Mouse (Mus musculus) CH12.LX (cell line): ENCODE measurements around the gene Raf1. TPM values are rescaled to one million over a fixed set of nuclear protein-coding genes. Genes with fewer than 3 reads are reported as not detected.

Experiments
- DNase-seq: peaks from one replicate; pipeline ENCODE4 v3.0.0-alpha.2; 2013; ENCODE audit errors: extremely low read depth
- H3K27ac ChIP-seq: 2 replicates; pipeline ENCODE4 v1.5.1; 2012; ENCODE audit warnings: low read depth, mild to moderate bottlenecking, control low read depth, moderate library complexity; ENCODE audit not compliant: insufficient read depth
- H3K27me3 ChIP-seq: replicated peaks from 2 replicates; pipeline ENCODE3; 2012; ENCODE audit warnings: inconsistent platforms
- H3K36me3 ChIP-seq, 2 experiments: replicated peaks in 1 of 2; 2 replicates each; pipeline versions ENCODE3 to v1.6.1; 2012; ENCODE audit warnings: inconsistent platforms in 1 of 2, low read length in 1 of 2, mild to moderate bottlenecking in 1 of 2, mixed read lengths in 1 of 2, moderate library complexity in 1 of 2; ENCODE audit not compliant: control insufficient read depth in 1 of 2, insufficient read depth in 1 of 2
- H3K4me1 ChIP-seq, 2 experiments: 2 replicates each; pipeline ENCODE4 v1.6.1; 2012; ENCODE audit warnings: inconsistent platforms in 1 of 2, moderate library complexity in 1 of 2; ENCODE audit not compliant: insufficient read depth in 2 of 2, control insufficient read depth in 1 of 2
- H3K4me2 ChIP-seq: 2 replicates; pipeline ENCODE4 v1.6.1; 2012; ENCODE audit warnings: low read depth, mild to moderate bottlenecking, control low read depth; ENCODE audit not compliant: poor library complexity, insufficient read depth, severe bottlenecking
- H3K4me3 ChIP-seq, 3 experiments: fragments of 150-350 bp in 1 of 3; sonication (generic) in 1 of 3; replicated peaks in 1 of 3; 2 replicates each; pipeline versions ENCODE3 to v1.5.1; 2011 to 2012; ENCODE audit warnings: low read depth in 2 of 3, low read length in 2 of 3, mild to moderate bottlenecking in 2 of 3, moderate library complexity in 2 of 3, control low read depth in 1 of 3, improper control_type of control experiment in 1 of 3, inconsistent platforms in 1 of 3, mixed read lengths in 1 of 3; ENCODE audit not compliant: poor library complexity in 1 of 3
- H3K79me2 ChIP-seq: replicated peaks from 2 replicates; pipeline ENCODE4 v1.6.1; 2012; ENCODE audit warnings: mild to moderate bottlenecking, moderate library complexity; ENCODE audit not compliant: control insufficient read depth, poor library complexity, insufficient read depth, severe bottlenecking; ENCODE audit errors: extremely low read depth
- H3K9ac ChIP-seq: 2 replicates; pipeline ENCODE4 v1.6.1; 2012; ENCODE audit warnings: low read depth, mild to moderate bottlenecking, control low read depth, moderate library complexity; ENCODE audit not compliant: insufficient read depth
- H3K9me3 ChIP-seq: replicated peaks from 2 replicates; pipeline ENCODE3; 2012; ENCODE audit warnings: low read length, inconsistent platforms, mixed read lengths
- CHD1 ChIP-seq: IDR thresholded peaks from 2 replicates; pipeline ENCODE4 v1.6.1; 2012; ENCODE audit warnings: low read depth, low read length, improper control_type of control experiment, inconsistent platforms
- CTCF ChIP-seq, 2 experiments: IDR thresholded peaks in 1 of 2; conservative IDR thresholded peaks in 1 of 2; 2 replicates each; pipeline ENCODE4 v1.5.1; 2011 to 2012; ENCODE audit warnings: low read depth in 2 of 2, low read length in 2 of 2, improper control_type of control experiment in 1 of 2, inconsistent platforms in 1 of 2, mild to moderate bottlenecking in 1 of 2, moderate library complexity in 1 of 2
- ELF1 ChIP-seq: IDR thresholded peaks from 2 replicates; pipeline ENCODE4 v1.6.1; 2014; ENCODE audit warnings: low read depth, mild to moderate bottlenecking, inconsistent platforms, low read length, improper control_type of control experiment
- EP300 ChIP-seq: IDR thresholded peaks from 2 replicates; pipeline ENCODE4 v1.6.1; 2011; ENCODE audit warnings: low read length, improper control_type of control experiment
- ETS1 ChIP-seq: conservative IDR thresholded peaks from 2 replicates; pipeline ENCODE4 v1.6.1; 2012; ENCODE audit warnings: low read depth, mild to moderate bottlenecking, inconsistent platforms, low read length, improper control_type of control experiment, moderate library complexity
- GABPA ChIP-seq: IDR thresholded peaks from 2 replicates; pipeline ENCODE4 v1.6.1; 2012; ENCODE audit warnings: low read depth, low read length, improper control_type of control experiment, inconsistent platforms; ENCODE audit not compliant: insufficient replicate concordance
- HCFC1 ChIP-seq: IDR thresholded peaks from 2 replicates; pipeline ENCODE4 v1.6.1; 2012; ENCODE audit warnings: low read depth, mild to moderate bottlenecking, inconsistent platforms, low read length, improper control_type of control experiment
- JUN ChIP-seq: IDR thresholded peaks from 2 replicates; pipeline ENCODE4 v1.6.1; 2011; ENCODE audit warnings: low read depth, mild to moderate bottlenecking, low read length, improper control_type of control experiment, moderate library complexity; ENCODE audit not compliant: insufficient read depth
- JUND ChIP-seq: conservative IDR thresholded peaks from 2 replicates; pipeline ENCODE4 v1.6.1; 2011; ENCODE audit warnings: low read depth, low read length, improper control_type of control experiment
- KAT2A ChIP-seq: IDR thresholded peaks from 2 replicates; pipeline ENCODE4 v1.6.1; 2012; ENCODE audit warnings: low read length, improper control_type of control experiment, inconsistent platforms; ENCODE audit not compliant: insufficient replicate concordance
- MAX ChIP-seq: IDR thresholded peaks from 2 replicates; pipeline ENCODE4 v1.6.1; 2011; ENCODE audit warnings: low read length, improper control_type of control experiment
- MXI1 ChIP-seq: IDR thresholded peaks from 2 replicates; pipeline ENCODE4 v1.6.1; 2011; ENCODE audit warnings: mild to moderate bottlenecking, low read depth, low read length, improper control_type of control experiment
- NELFE ChIP-seq: IDR thresholded peaks from 2 replicates; pipeline ENCODE4 v1.6.1; 2011; ENCODE audit warnings: low read depth, low read length, improper control_type of control experiment
- NRF1 ChIP-seq: IDR thresholded peaks from 2 replicates; pipeline ENCODE4 v1.6.1; 2014; ENCODE audit warnings: low read depth, mild to moderate bottlenecking, inconsistent platforms, low read length, improper control_type of control experiment, moderate library complexity
- POLR2A ChIP-seq: IDR thresholded peaks from 2 replicates; pipeline ENCODE4 v1.6.1; 2011; ENCODE audit warnings: low read depth, mild to moderate bottlenecking, improper control_type of control experiment, low read length
- RAD21 ChIP-seq: IDR thresholded peaks from 2 replicates; pipeline ENCODE4 v1.6.1; 2011; ENCODE audit warnings: low read depth, mild to moderate bottlenecking, low read length, improper control_type of control experiment, moderate library complexity
- RCOR1 ChIP-seq: conservative IDR thresholded peaks from 2 replicates; pipeline ENCODE4 v1.6.1; 2012; ENCODE audit warnings: low read depth, mild to moderate bottlenecking, inconsistent platforms, low read length, improper control_type of control experiment
- SIN3A ChIP-seq: IDR thresholded peaks from 2 replicates; pipeline ENCODE4 v1.6.1; 2012; ENCODE audit warnings: low read length, improper control_type of control experiment, inconsistent platforms
- TBP ChIP-seq: conservative IDR thresholded peaks from 2 replicates; pipeline ENCODE4 v1.6.1; 2011; ENCODE audit warnings: low read depth, low read length, improper control_type of control experiment
- TCF12 ChIP-seq: IDR thresholded peaks from 2 replicates; pipeline ENCODE4 v1.6.1; 2014; ENCODE audit warnings: low read depth, mild to moderate bottlenecking, inconsistent platforms, low read length, improper control_type of control experiment
- UBTF ChIP-seq: IDR thresholded peaks from 2 replicates; pipeline ENCODE4 v1.6.1; 2012; ENCODE audit warnings: low read depth, mild to moderate bottlenecking, inconsistent platforms, low read length, improper control_type of control experiment, moderate library complexity
- USF1 ChIP-seq: IDR thresholded peaks from 2 replicates; pipeline ENCODE4 v1.6.1; 2014; ENCODE audit warnings: low read depth, mild to moderate bottlenecking, inconsistent platforms, low read length, improper control_type of control experiment
- ZNF384 ChIP-seq: IDR thresholded peaks from 2 replicates; pipeline ENCODE4 v1.6.1; 2012; ENCODE audit warnings: low read depth, low read length, improper control_type of control experiment, inconsistent platforms
- dilution Hi-C: fragments of 300-500 bp; cut with MboI; formaldehyde crosslinking; loops from 2 replicates; pipeline ENCODE4 v1.14.3; 2020; ENCODE audit warnings: low sequenced_read_pairs; ENCODE audit not compliant: extremely low pct_unique_long_range_greater_than_20kb, extremely low pct_ligation_motif_present
- in situ Hi-C: fragments of 300-500 bp; cut with MboI; formaldehyde crosslinking; loops from 3 replicates; pipeline ENCODE4 v1.14.3; 2019; ENCODE audit warnings: low sequenced_read_pairs, low pct_ligation_motif_present, low pct_unique_long_range_greater_than_20kb, mixed read lengths
- polyA plus RNA-seq: library from polyadenylated mRNA; unstranded; fragments of >175 nt; gene quantifications from 2 replicates; pipeline ENCODE4 v1.2.1, GENCODE M21; 2012; ENCODE audit warnings: low read depth; ENCODE audit not compliant: insufficient read length
- total RNA-seq, 2 experiments: library from RNA; depleted of rRNA; stranded (reverse); fragments of 300-350 nt in 1 of 2; fragments of >200 nt in 1 of 2; gene quantifications; 2 replicates each; pipeline ENCODE4 v1.2.3; 2012 to 2014

Gene Raf1
- total and polyA plus RNA-seq, 3 experiments, result 53.5 to 79.2 (median 59.8) TPM

DNA sequence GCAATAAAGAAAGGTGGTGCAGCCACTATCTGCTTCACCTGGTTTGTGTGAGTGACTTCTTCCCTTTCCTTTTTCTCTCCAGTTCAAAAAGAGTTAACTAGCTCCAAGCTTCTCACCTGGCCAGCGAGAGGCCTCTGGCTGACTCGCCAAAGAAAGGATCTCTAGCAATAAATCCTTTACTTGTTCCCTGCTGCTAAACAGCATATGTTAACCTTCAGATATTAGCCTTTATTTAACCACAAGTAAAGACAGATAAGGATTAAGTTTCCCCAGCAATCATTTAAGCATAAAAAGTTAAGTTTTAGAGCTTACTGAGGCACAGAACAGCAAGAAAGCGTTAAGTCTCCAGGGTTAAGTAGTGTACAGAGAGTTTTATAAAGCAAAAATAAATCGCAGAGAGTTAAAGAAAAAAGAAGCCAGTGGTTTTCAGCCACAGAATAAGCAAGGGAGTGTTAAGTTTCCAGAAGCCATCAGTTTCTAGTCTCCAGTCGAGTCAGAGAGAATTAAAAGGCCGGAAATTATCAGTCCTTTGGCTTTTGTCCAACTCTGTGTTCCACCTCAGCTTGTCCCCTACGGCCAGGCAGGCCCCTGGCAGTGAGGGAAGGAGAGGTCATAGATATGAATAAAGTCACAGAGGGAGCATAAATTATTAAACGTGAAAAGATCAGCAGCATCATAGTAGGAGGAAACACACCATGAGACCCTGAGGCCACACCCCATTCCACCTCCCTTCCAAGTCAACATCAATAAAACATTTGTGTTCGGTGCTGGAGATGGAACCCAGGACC is 15.9 kb upstream of the Raf1 start:
- dilution Hi-C loops, result no loop called here

DNA sequence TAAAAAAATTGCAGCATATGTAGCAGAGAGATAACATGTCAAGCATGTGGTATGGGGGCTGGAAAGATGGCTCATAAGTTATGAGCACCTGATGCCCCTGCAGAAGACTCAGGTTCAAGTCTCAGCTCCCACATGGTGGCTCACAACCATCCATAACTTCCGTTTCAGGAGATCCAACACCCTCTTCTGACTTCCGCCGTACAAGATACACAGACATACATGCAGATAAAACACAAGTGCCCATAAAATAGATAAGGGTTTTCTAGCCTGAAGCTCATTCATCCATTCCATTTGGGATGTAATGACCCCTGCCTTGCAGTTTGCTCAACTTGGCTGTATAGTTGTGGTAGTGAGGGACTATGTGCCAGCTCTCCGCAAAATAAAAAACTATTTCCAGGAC is 13.7 kb upstream of the Raf1 start:
- Histone ChIP-seq H3K4me2 (no peak overlapping the region), H3K36me3 (no peaks in the 10 kb centered on the region), H3K27ac (no peak overlapping the region), H3K9me3 (no peaks in the 10 kb centered on the region), H3K4me3 (no peak overlapping the region), H3K4me1 (peaks cover 13 to 19% of the 10 kb centered on the region in 2 experiments; a peak in 3 of 4 replicates), H3K9ac (no peak overlapping the region), H3K79me2 (no peaks in the 10 kb centered on the region), H3K27me3 (no peaks in the 10 kb centered on the region)
- in situ Hi-C loops (no loop called here), dilution Hi-C loops (no loop called here)
- TF ChIP-seq RAD21, result no peak
- TF ChIP-seq JUN, result no peak
- no peak for TF ChIP-seq POLR2A
- no peak for TF ChIP-seq MXI1
- TF ChIP-seq SIN3A, result no peak
- TF ChIP-seq USF1, result no peak
- no peak for TF ChIP-seq ETS1
- TF ChIP-seq EP300, result no peak
- no peak for TF ChIP-seq RCOR1
- TF ChIP-seq NELFE, result no peak
- TF ChIP-seq HCFC1, result no peak
- no peak for TF ChIP-seq MAX
- TF ChIP-seq GABPA, result no peak
- TF ChIP-seq ELF1, result no peak
- no peak for TF ChIP-seq KAT2A
- no peak for TF ChIP-seq JUND
- no peak for TF ChIP-seq TBP
- no peak for TF ChIP-seq CTCF (conservative IDR thresholded peaks at IDR 0.05 in 1 of 2, IDR thresholded peaks at IDR 0.05 in 1 of 2; ENCODE audit: low read depth in 2 of 2, low read length in 2 of 2)
- no peak for DNase-seq

More for the DNA sequence above, 15.9 kb upstream of the Raf1 start:
- Histone ChIP-seq H3K36me3 (no peaks in the 10 kb centered on the region), H3K79me2 (no peaks in the 10 kb centered on the region), H3K27ac (no peak overlapping the region), H3K4me3 (no peak overlapping the region), H3K9me3 (no peaks in the 10 kb centered on the region), H3K27me3 (no peaks in the 10 kb centered on the region), H3K9ac (no peak overlapping the region), H3K4me1 (peaks cover 13 to 19% of the 10 kb centered on the region in 2 experiments; a peak in 3 of 4 replicates), H3K4me2 (no peak overlapping the region)
- in situ Hi-C loops, result no loop called here
- TF ChIP-seq ZNF384 (no peak), UBTF (no peak), GABPA (no peak), NRF1 (no peak), TCF12 (no peak), CHD1 (no peak), TBP (no peak), ETS1 (no peak), RAD21 (no peak)
- DNase-seq, result no peak
